Mouse (Mus musculus): ENCODE results near the gene Ntm. TPM values are rescaled to one million over a fixed set of nuclear protein-coding genes. Genes with fewer than 3 reads are reported as not detected.

Ntm gene
- total and polyA plus RNA-seq, 3 experiments = not detected

DNA sequence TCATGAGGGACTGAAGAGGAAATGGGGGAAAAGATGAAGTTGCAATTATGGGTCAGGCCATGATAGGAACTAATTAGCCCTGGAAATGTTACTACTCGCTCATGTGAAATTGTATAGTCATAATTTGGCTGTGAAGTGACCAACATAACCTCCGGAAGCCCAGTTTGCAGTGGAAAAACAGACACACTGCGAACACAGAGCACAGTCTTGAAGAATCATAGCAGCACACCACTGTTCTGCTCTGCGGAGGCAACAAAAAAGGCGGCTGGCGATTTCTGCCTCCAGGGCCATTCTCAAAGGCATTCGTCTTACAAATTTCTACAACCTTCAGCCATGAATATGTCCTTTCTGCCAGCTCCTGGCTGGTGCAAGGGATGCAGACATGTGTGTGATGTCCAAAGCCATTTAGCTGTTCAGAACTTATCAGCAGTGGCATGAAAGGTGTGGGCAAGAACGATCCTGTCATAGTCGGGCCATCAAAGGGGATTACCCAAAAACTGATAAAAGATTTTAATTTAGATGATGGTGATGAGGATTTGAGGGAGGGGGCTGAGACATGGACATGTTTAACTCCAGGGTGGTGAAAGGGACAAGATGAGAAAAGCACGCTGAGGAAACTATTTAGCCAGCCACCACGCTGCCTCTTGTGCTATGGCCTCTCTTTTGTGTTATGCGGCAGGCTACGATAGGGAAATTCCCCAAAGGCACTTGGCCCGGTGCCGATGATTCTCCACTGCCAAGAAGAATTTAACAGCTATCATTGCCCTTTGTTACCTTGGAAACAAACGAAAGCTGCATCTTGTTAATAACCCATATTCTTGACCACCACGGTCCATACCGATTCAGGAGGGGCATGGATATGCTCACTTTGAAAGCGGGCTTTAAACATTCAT, 235.2 kb downstream of the Ntm start:
- Histone ChIP-seq H3K4me1 (ENCODE audit: control insufficient read depth in 1 of 2, insufficient read depth in 2 of 2, low read length in 2 of 2) (no peaks in the 10 kb centered on the region), H3K9ac (ENCODE audit: control insufficient read depth, low read depth, low read length, poor library complexity, severe bottlenecking) (no peak overlapping the region), H3K79me2 (ENCODE audit: control insufficient read depth, insufficient read depth, low read length, poor library complexity) (no peaks in the 10 kb centered on the region), H3K36me3 (ENCODE audit: control insufficient read depth in 1 of 2, insufficient read depth in 2 of 2, low read length in 2 of 2) (no peaks in the 10 kb centered on the region), H3K27ac (ENCODE audit: control insufficient read depth, low read depth, low read length) (no peak overlapping the region), H3K4me3 (ENCODE audit: control insufficient read depth in 1 of 2, insufficient read depth in 1 of 2, low read depth in 2 of 2, low read length in 2 of 2) (no peak overlapping the region), H3K9me3 (replicated peaks; ENCODE audit: insufficient read depth, low read length) (no peaks in the 10 kb centered on the region), H3K27me3 (ENCODE audit: control insufficient read depth in 1 of 2, insufficient read depth in 2 of 2, low read length in 2 of 2) (no peaks in the 10 kb centered on the region)
- no peak for DNase-seq (ENCODE audit: low read depth, low spot score)
- TF ChIP-seq MYC (IDR thresholded peaks at IDR 0.05; ENCODE audit: low read depth, low read length) (no peak), SIN3A (IDR thresholded peaks at IDR 0.05; ENCODE audit: low read length) (no peak), ZC3H11A (IDR thresholded peaks at IDR 0.05; ENCODE audit: low read depth, low read length) (no peak), POLR2A (IDR thresholded peaks at IDR 0.05; ENCODE audit: control insufficient read depth in 1 of 2, insufficient read depth in 1 of 2, low read depth in 1 of 2, low read length in 2 of 2, poor library complexity in 1 of 2) (no peak)

DNA sequence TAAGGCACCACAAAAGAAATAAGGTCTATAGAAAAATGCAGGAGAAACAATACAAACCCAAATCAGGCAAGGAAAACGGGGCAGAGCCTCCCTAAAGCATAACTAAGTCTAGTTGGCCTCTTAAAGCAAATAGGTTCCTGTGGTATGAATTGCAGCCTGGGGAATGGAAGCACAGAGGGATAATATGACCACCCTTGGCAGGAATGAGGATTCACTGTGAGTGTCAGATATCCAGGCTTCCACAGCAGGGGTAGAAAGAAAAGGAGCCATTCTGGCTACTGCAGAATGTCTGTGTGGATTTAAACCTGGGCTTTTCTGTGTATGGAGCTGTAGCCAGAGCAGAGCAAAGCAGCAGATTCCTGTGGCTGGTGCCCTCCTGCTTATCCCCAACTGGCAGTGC, 241.5 kb downstream of the Ntm start:
- Histone ChIP-seq H3K9me3 (replicated peaks; ENCODE audit: insufficient read depth, low read length) (no peaks in the 10 kb centered on the region), H3K4me1 (ENCODE audit: control insufficient read depth in 1 of 2, insufficient read depth in 2 of 2, low read length in 2 of 2) (no peaks in the 10 kb centered on the region), H3K27ac (ENCODE audit: control insufficient read depth, low read depth, low read length) (no peak overlapping the region), H3K36me3 (ENCODE audit: control insufficient read depth in 1 of 2, insufficient read depth in 2 of 2, low read length in 2 of 2) (no peaks in the 10 kb centered on the region), H3K9ac (ENCODE audit: control insufficient read depth, low read depth, low read length, poor library complexity, severe bottlenecking) (no peak overlapping the region), H3K4me3 (ENCODE audit: control insufficient read depth in 1 of 2, insufficient read depth in 1 of 2, low read depth in 2 of 2, low read length in 2 of 2) (no peak overlapping the region), H3K79me2 (ENCODE audit: control insufficient read depth, insufficient read depth, low read length, poor library complexity) (no peaks in the 10 kb centered on the region), H3K27me3 (ENCODE audit: control insufficient read depth in 1 of 2, insufficient read depth in 2 of 2, low read length in 2 of 2) (no peaks in the 10 kb centered on the region)
- no peak for DNase-seq (ENCODE audit: low read depth, low spot score)
- TF ChIP-seq TAL1 (IDR thresholded peaks at IDR 0.05; ENCODE audit: low read length) (no peak), MAFK (IDR thresholded peaks at IDR 0.05; ENCODE audit: borderline replicate concordance, low read depth, low read length) (no peak), MAZ (IDR thresholded peaks at IDR 0.05; ENCODE audit: low read depth, low read length) (no peak), CHD2 (IDR thresholded peaks at IDR 0.05; ENCODE audit: low read length) (no peak), GATA1 (IDR thresholded peaks at IDR 0.05; ENCODE audit: low read depth, low read length) (no peak)

DNA sequence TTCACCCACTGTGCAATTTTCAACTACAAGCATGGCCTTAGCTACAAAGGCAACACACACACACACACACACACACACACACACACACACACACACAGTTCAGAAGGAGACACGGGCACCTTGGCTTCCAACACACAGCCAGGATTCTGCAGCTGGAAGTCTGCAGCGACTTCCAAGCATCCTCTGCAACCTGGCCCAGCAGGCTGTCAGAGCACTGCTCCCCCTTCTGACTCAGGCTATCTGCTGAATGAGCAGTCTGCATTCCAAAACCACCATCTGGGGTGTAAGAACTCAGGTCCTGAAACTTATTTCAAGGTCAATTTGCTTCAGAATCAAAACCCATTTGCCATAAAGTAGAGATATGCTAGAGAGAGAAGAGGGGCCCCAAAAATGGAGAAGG, 246.1 kb downstream of the Ntm start:
- Histone ChIP-seq H3K27me3 (ENCODE audit: control insufficient read depth in 1 of 2, insufficient read depth in 2 of 2, low read length in 2 of 2) (no peaks in the 10 kb centered on the region), H3K4me1 (ENCODE audit: control insufficient read depth in 1 of 2, insufficient read depth in 2 of 2, low read length in 2 of 2) (no peaks in the 10 kb centered on the region), H3K36me3 (ENCODE audit: control insufficient read depth in 1 of 2, insufficient read depth in 2 of 2, low read length in 2 of 2) (no peaks in the 10 kb centered on the region), H3K9me3 (replicated peaks; ENCODE audit: insufficient read depth, low read length) (no peaks in the 10 kb centered on the region), H3K27ac (ENCODE audit: control insufficient read depth, low read depth, low read length) (no peak overlapping the region), H3K79me2 (ENCODE audit: control insufficient read depth, insufficient read depth, low read length, poor library complexity) (no peaks in the 10 kb centered on the region), H3K9ac (ENCODE audit: control insufficient read depth, low read depth, low read length, poor library complexity, severe bottlenecking) (no peak overlapping the region), H3K4me3 (ENCODE audit: control insufficient read depth in 1 of 2, insufficient read depth in 1 of 2, low read depth in 2 of 2, low read length in 2 of 2) (no peak overlapping the region)
- TF ChIP-seq TBP (IDR thresholded peaks at IDR 0.05; ENCODE audit: low read depth, low read length) (no peak), JUND (IDR thresholded peaks at IDR 0.05; ENCODE audit: low read depth, low read length) (no peak)
- DNase-seq (ENCODE audit: low read depth, low spot score) = no peak

Data from MEL (cell line).